Mouse (Mus musculus): ENCODE data around the gene Ppp1r12c.

The Ppp1r12c gene

DNA sequence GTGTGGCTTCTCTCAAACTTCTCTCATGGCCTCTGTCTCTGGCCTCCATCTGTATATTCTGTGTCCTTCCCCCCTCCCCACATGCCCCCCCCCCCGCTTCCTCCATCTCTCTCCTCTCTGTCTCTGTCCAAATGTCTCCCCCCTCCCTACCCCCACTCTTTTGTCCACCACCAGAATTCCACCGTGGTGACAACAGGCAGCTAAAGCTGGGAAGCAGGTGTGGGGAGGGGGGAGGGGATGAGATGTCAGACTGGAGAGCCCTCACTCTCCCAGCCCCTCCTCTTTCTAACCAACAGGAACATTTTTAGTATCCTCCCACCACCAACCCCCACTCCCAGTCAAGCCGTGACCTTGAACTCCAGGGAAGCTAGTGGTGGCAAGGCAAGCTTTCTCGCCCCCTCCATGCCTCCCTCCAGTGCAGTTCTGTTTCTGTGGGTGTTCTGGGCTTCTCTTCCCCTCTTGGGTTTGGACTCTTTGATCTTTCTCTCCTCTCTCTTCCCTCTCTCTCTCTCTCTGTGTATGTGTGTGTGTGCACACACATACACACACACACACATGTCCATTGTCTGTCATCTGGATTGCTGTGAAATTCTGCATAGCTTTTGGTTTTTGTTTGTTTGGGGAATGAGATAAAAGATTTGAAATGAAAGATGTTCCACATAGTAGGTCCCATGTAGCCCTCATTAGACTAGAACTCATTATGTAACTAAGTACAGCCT lies 15.0 kb upstream of the Ppp1r12c start, which contains the start of gene Tnnt1:
Gene Tnnt1, minus strand, starts transcription at position 51 of the 719 bp plus-strand sequence.
- in situ Hi-C loops (cut with MboI, MseI) = loop anchor here (25.0 kb wide), 1 partner anchor 1871 kb away; the partner anchor contains the start of genes Smim17 and Zfp28

DNA sequence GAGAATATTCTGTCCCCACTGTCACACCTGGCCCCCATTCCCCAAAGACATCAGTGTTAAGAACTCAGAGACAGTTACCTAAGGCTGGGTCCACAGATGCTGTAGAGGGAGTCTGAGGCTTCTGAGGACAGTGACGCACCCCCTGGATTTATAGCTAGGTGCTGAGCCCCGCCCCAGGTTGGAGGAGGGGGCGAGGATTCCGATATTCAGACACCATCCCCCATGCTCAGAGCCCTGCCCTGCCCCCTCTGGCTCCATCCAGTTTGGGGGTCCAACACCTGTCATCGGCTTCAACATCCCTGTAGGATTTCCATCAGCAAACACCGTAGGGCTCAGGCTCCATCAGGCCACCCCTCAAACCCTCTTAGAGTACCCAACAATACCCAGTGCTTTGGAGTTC lies 14.4 kb upstream of the Ppp1r12c start:
- in situ Hi-C loops (cut with MboI, MseI) = loop anchor here (25.0 kb wide), 1 partner anchor 1871 kb away; the partner anchor contains the start of genes Smim17 and Zfp28

DNA sequence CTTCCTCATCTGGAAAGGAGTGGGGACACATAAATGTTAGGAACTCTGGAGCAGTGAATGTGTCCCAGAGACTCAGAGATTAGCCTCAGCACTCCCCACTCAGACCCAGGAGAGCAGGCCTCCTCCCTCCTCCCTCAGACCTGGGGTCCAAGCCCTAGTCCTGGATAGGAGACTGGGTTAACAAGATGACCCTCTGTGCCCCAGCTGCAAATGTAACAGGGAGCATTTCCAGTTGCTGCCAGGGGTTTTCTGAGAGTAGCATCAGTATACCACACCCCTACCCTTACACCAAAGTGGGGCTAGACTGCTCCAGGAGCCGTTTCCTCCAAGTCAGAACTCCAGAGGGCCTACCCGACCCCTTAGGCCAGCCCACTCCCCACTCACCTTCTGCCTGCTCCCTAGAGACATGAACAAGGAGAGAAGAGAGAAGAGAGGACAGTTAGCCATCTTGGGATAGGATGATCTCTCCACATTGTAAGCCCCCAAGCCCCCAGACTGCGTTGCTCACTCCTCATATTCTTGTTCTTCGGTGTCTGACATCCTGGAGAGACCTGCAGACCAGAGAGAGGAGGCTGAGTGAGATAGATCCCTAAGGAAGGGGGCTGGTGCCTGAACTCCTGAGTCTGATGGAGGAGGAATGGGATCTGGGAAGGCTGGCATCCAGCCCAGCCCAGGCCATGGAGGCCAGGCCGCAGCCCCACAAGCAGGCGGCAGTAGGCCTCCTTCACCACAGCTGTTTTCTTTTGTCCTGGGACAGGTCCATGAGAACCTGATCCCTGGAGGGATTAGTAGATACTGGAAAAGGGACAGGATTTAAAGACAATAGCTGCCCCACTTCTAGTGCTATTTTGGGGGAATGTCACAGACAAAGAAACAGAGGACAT lies 12.6 kb upstream of the Ppp1r12c start:
- in situ Hi-C loops (cut with MboI, MseI) = loop anchor here (25.0 kb wide), 1 partner anchor 1873 kb away; the partner anchor contains the start of genes Smim17 and Zfp28

GRCm38 (mm10) chr7:4513236-4513635 lies 11.8 kb upstream of the Ppp1r12c start:
- in situ Hi-C loops (cut with MboI, MseI) = loop anchor here (25.0 kb wide), 1 partner anchor 1874 kb away; the partner anchor contains the start of genes Smim17 and Zfp28

DNA sequence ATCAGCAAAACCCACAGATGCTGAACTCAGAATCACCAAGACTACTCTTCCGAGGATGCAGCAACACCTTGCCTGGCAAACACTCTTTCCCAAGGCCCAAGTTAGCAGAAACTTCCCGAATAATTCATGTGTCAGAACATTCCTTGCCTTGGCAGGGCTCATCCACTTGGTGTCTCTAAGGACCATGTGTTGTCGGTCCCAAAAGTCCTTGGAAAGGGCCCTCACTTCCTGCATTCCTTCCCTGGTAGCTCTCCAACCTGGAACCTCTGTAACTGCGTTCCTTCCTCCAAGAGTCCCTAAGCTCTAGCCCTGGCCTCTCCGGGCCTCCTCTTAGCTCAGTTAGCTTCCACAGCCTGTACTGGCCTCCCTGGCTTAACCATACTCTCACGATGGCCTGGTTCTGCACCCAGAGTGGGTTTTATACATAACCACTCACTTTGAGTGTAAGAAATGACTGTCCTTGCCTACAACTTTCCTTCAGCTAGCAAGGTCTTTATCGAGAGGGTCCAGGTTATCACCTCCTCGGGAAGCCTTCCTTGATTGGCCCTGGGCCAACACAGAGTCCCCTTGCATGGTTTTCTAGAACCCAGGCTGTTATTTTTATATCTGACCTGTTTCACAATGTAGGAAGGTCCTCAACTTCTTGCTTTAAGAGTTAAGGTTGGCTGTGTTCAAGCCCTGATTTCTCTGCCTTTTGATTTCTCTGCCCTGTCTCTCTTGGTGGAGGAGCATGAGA lies 10.2 kb upstream of the Ppp1r12c start:
- in situ Hi-C loops (cut with MboI, MseI) = loop anchor here (25.0 kb wide), 1 partner anchor 1876 kb away; the partner anchor contains the start of genes Smim17 and Zfp28

DNA sequence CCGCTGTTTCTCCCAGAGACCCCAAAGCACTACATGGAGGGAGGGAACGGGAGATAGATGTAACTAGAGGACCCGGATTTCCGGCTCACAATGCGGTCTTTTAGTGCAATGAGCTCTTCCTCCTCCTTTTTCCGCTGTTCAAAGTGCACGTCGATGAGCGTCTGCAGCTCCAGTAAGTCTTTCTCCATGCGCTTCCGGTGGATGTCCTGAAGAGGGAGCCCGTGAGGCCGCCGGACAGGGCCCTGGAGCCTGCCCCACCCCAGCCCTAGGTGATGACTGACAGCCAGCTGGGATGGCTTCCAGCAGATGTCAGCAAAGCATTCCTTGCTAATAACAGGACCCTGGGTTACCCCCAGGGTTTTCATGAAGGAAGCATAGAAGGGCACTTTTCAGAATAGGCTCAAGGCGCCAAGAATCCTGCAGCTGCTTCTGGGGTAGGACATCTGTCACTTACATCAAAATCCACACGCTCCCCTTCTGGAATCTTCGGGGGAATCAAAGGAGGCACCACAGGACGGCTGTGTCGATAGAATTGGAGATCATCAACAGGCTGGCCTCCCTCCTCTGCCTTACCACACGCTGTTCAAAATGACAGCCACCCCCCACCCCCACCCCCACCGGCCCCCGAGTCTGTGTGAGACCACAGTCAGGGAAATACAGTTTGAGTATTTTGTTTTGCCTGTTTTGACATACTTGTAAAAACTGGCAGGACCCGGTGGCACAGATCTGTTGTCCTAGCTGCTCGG lies 8.6 kb upstream of the Ppp1r12c start:
- in situ Hi-C loops (cut with MboI, MseI) = loop anchor here (25.0 kb wide), 1 partner anchor 1877 kb away; the partner anchor contains the start of genes Smim17 and Zfp28

- in situ Hi-C loops (cut with MboI, MseI) = loop anchor here (25.0 kb wide), 1 partner anchor 1879 kb away; the partner anchor contains the start of genes Smim17 and Zfp28
These were observed 7.2 kb upstream of the Ppp1r12c start for GRCm38 (mm10) chr7:4508739-4509116.

- in situ Hi-C loops (cut with MboI, MseI) = loop anchor here (25.0 kb wide), 1 partner anchor 1879 kb away; the partner anchor contains the start of genes Smim17 and Zfp28
These were observed 6.7 kb upstream of the Ppp1r12c start for GRCm38 (mm10) chr7:4508062-4508738.

GRCm38 (mm10) chr7:4507220-4507619 lies 5.7 kb upstream of the Ppp1r12c start:
- in situ Hi-C loops (cut with MboI, MseI) = loop anchor here (25.0 kb wide), 1 partner anchor 1880 kb away; the partner anchor contains the start of genes Smim17 and Zfp28

DNA sequence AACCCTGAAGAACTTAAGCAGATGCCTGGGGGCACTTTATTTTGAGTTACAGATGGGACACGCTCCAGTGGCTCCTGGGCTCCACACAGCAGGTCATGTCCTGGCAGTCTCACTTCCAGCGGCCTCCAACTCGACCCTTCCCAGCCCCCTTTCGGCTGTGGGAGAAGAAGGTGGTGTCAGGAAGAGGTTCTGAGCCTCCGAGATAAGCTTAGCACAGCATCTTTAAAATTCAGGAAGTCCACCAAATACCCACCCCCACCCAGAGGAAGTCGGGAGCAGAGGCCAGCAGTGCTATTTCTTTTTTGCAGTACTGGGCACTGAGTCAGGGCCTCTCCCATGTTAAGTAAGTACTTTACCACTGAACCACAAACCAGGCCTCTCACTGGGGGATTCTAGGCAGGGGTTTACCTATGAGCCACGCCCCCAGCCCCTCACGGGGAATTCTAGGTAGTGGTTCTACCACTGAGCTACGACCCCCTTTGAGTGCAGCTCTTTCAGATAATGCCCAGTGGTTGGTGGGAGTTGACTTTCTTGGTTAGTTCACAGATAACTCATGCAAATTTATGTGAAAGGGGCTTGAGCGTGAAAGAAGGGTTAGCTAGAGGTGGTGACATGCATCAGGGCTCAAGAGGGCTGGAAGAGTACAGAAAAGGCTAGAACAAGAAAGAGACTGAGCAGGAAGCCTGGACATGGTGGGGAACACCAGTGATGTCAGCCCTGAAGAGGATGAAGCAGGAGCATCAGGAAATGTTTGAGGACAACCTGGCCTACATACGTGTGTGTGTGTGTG lies 3.4 kb upstream of the Ppp1r12c start:
- in situ Hi-C loops (cut with MboI, MseI) = loop anchor here (25.0 kb wide), 1 partner anchor 1882 kb away; the partner anchor contains the start of genes Smim17 and Zfp28

- in situ Hi-C loops (cut with MboI, MseI) = loop anchor here (25.0 kb wide), 1 partner anchor 1883 kb away; the partner anchor contains the start of genes Smim17 and Zfp28
These were observed 2.4 kb upstream of the Ppp1r12c start for GRCm38 (mm10) chr7:4503858-4504257.

DNA sequence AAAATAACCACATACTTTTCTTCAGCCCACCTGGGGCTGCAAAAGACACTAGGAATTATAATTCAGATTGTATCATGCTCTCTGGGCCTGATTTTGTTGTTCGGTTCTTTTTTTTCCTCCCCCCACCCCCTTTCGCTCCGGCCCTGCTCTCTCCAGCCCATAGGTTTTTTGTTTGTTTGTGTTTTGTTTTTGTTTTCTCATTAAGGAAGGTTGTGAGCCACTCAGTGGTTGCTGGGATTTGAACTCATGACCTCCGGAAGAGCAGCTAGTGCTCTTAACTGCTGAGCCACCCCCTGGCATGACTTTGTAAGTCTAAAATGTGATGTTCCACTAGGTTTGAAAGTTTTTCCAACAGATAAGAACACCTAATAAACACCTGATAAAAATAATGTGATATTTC lies 1.6 kb upstream of the Ppp1r12c start:
- in situ Hi-C loops (cut with MboI, MseI) = loop anchor here (25.0 kb wide), 1 partner anchor 1884 kb away; the partner anchor contains the start of genes Smim17 and Zfp28

- in situ Hi-C loops (cut with MboI, MseI) = loop anchor here (25.0 kb wide), 1 partner anchor 1885 kb away; the partner anchor contains the start of genes Smim17 and Zfp28
These were observed 1.1 kb upstream of the Ppp1r12c start for GRCm38 (mm10) chr7:4502421-4503090.

DNA sequence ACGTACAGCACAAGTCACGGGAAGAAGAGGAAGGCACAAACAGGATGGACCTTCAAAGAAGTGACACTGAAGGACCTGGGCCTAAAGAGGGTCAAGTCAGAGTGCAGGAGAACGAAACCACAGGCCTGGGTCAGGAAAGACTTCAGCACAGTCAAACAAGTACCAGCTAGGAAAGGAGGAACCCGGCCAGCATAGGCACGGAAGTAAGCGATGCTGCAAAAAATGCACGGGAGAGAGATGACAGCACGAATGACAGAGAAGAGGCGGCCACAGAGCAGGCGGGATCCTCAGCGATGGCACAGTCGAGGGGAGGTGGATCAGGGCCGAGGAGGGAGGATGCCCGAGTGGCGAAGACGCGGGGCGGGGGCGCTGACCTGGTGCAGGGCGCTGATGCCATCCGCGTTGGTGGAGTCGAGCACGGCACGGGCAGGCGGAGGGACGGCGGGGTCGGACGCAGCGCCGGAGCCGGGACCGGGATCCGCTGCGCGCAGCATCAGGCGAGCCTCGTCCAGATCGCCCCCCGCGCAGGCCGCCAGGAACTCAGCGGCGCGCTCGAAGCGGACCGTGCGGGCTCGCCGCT lies 498 bp downstream of the Ppp1r12c start:
- in situ Hi-C loops (cut with MboI, MseI) = loop anchor here (25.0 kb wide), 1 partner anchor 1886 kb away; the partner anchor contains the start of genes Smim17 and Zfp28

DNA sequence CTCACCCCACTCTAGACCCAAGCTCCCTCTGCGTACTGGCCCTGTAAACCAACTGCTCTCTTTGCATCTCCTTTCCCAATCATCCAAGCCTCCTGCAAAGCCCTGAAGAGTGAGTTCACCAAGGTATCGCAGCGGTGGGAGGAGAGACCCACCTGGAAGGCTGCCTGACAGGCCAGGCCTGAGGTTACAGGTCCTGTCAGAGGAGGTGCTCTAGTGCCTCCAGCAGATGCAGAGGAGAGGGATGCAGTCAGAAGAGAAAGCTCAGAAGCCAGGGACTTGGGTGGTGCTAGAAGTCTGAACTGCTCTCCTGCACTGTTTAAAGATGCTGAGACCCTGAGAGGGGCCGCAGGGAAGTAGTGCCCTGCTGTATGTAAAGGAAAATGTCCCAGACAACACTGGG lies 2.4 kb downstream of the Ppp1r12c start:
- in situ Hi-C loops (cut with MboI, MseI) = no loop called here

DNA sequence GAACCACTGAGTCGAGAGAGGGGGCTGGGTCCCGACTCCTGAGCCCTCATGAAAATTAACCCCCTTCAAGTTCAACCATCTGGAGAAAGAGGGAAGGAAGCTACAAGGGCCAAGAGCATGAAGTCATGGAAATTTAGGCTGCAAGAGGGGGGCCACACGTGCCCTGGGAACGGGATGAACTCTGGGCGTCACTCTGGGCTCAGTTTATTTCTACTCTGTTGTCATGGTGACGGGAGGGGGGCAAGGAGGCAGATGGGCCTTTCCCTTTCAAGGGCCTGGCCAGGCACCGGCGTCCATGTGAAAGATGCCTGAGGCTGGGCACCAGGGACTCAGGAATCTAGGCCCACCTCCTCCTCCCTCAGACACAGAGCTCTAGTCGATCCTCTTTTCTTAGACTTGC lies 3.2 kb downstream of the Ppp1r12c start:
- in situ Hi-C loops (cut with MboI, MseI) = no loop called here

DNA sequence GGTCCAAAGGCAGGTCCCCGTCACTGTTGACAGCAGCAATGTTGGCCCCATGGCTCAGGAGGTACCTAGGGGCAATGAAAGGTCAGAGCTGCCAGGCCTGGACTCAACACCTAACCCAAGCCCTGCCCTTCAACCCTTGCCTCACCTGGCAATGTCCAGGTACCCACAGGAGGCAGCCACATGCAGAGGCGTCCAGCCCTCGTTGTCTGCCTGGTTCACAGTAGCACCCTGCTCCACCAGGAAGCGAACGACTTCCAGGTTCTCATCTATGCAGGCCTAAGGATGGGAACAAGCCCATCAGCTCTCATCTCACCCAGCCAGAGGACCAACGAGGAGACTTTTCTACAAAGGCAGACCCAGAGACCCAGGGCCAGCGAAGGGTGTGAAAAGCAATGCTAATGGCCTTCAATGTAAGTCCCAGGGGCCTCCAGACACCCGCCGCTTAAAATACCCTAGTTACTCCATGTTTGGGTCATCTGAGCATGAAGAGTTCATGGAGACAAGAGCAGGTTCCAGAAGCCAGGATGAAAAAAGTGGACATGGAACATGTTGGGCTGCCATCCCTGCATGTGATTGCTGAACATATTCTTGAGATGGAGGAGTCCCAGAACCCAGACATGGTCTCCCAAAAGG lies 4.1 kb downstream of the Ppp1r12c start:
- in situ Hi-C loops (cut with MboI, MseI) = no loop called here

Measured in regulatory T cell (primary cell).